25 mouse cellular contexts compared by ENCODE assay signal in genomic region chr9:69678634-69679033, GRCm38 (mm10).
"Had no signal": no experiment of that assay in that cellular context is flagged by ENCODE, and none has a peak within 500 bp of the region (broad histone marks: within the 10 kb centered on the region; RNA-seq: fewer than 3 reads in every experiment).

No protein-coding gene starts in this region.

- H3K4me1 ChIP-seq: heart, embryonic 12.5 days; liver, embryonic 12.5 days had no signal

- H3K27ac ChIP-seq: gastrocnemius, adult 2 months; heart, embryonic 10.5 days; hindbrain, embryonic 10.5 days; hindbrain, embryonic 12.5 days; hindbrain, embryonic 14.5 days; intestine, embryonic 15.5 days; layer of hippocampus, adult 2 months; limb, embryonic 13.5 days; limb, embryonic 15.5 days; liver, embryonic 12.5 days; liver, embryonic 14.5 days had no signal

- H3K4me2 ChIP-seq: heart, embryonic 12.5 days; hindbrain, embryonic 12.5 days; hindbrain, embryonic 14.5 days; intestine, embryonic 15.5 days; limb, embryonic 13.5 days; limb, embryonic 15.5 days; liver, embryonic 12.5 days had no signal

- H3K9ac ChIP-seq: heart, embryonic 12.5 days; hindbrain, embryonic 12.5 days; hindbrain, embryonic 14.5 days; intestine, embryonic 15.5 days; limb, embryonic 13.5 days; limb, embryonic 15.5 days; liver, embryonic 12.5 days; liver, embryonic 14.5 days had no signal

- H3K36me3 ChIP-seq: heart, embryonic 10.5 days; heart, embryonic 12.5 days; hindbrain, embryonic 10.5 days; hindbrain, embryonic 12.5 days; intestine, embryonic 15.5 days; limb, embryonic 13.5 days; limb, embryonic 15.5 days; liver, embryonic 12.5 days had no signal

- H3K4me3 ChIP-seq: gastrocnemius, adult 2 months; heart, embryonic 10.5 days; heart, embryonic 12.5 days; hindbrain, embryonic 10.5 days; hindbrain, embryonic 12.5 days; intestine, embryonic 15.5 days; layer of hippocampus, adult 2 months; limb, embryonic 13.5 days; limb, embryonic 15.5 days; liver, embryonic 12.5 days had no signal

- ATAC-seq: hindbrain, embryonic 16.5 days; inflammation-experienced regulatory T-cells, adult 6 months; intestine, embryonic 15.5 days; intestine, postnatal 0 days; liver, embryonic 12.5 days had no signal

- H3K9me3 ChIP-seq: heart, embryonic 10.5 days; hindbrain, embryonic 12.5 days; intestine, embryonic 15.5 days; limb, embryonic 15.5 days; liver, embryonic 12.5 days had no signal

- DNase-seq: gastrocnemius, adult 2 months; gastrocnemius, postnatal 10 days; gastrocnemius, postnatal 25 days; heart, adult 18-20 months; heart, postnatal 10 days; heart, postnatal 4 days; kidney, adult 18-20 months; kidney, postnatal 10 days; kidney, postnatal 25 days; kidney, postnatal 4 days; left cerebral cortex, postnatal 4 days had no signal
